Mouse (Mus musculus): ENCODE data around the gene Tmem213. TPM values are rescaled to one million over a fixed set of nuclear protein-coding genes. Genes with fewer than 3 reads are reported as not detected.

The Tmem213 gene
- total and polyA plus RNA-seq, 2 experiments from 2014 or later, result not detected

GRCm38 (mm10) chr6:38110859-38111258 is 1.8 kb downstream of the Tmem213 start:
- H3K9me3 ChIP-seq (ENCODE audit: low read length), result no peaks in the 10 kb centered on the region
- no peak overlapping the region for H3K4me3 ChIP-seq (ENCODE audit: low read depth, low read length)
- DNase-seq (no peak), ATAC-seq (no peak)
- no peaks in the 10 kb centered on the region for H3K36me3 ChIP-seq (ENCODE audit: insufficient read depth)
- H3K27me3 ChIP-seq (ENCODE audit: insufficient read depth, low read length), result no peaks in the 10 kb centered on the region
- no peaks in the 10 kb centered on the region for H3K4me1 ChIP-seq (ENCODE audit: insufficient read depth)
- no peak overlapping the region for H3K27ac ChIP-seq (ENCODE audit: low read depth, low read length)
- TF ChIP-seq CTCF (IDR thresholded peaks at IDR 0.05; ENCODE audit: low read depth), result no peak
- H3K9ac ChIP-seq, result no peak overlapping the region
- WGBS, result 65% methylated on average over 9 of the region's 9 CpGs
- H3K4me2 ChIP-seq (ENCODE audit: low read depth), result no peak overlapping the region

- 57% methylated on average over 4 of the region's 4 CpGs for WGBS
- Histone ChIP-seq H3K27ac (ENCODE audit: low read depth, low read length) (no peak overlapping the region), H3K9me3 (ENCODE audit: low read length) (no peaks in the 10 kb centered on the region), H3K36me3 (ENCODE audit: insufficient read depth) (no peaks in the 10 kb centered on the region), H3K4me2 (ENCODE audit: low read depth) (no peak overlapping the region), H3K27me3 (ENCODE audit: insufficient read depth, low read length) (no peaks in the 10 kb centered on the region), H3K4me3 (ENCODE audit: low read depth, low read length) (no peak overlapping the region), H3K4me1 (ENCODE audit: insufficient read depth) (no peaks in the 10 kb centered on the region), H3K9ac (no peak overlapping the region)
- TF ChIP-seq CTCF (IDR thresholded peaks at IDR 0.05; ENCODE audit: low read depth), result no peak
- ATAC-seq (peak; percentile 54), DNase-seq (peak; percentile 22)
Observed at GRCm38 (mm10) chr6:38116107-38116770, 7.2 kb downstream of the Tmem213 start.

DNA sequence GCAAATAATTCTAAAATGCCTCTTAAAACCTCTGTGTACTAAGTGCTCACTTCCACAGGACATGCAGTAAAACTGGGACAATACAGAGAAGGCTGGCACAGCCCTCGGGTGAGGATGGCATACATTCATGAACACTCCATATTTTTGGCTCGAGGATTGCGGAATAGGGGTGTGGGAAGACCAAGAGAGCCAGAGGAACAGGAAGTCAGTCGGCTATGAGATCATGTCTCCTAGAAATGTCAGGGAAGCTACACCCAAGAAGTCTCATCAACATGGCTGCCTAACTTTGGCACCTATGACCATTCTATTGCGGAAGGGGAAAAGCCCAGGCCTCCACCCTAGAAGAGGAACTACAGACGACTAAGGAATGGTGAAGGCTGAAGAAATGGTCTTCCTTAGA is 9.3 kb downstream of the Tmem213 start:
- TF ChIP-seq CTCF (IDR thresholded peaks at IDR 0.05; ENCODE audit: low read depth), result no peak
- Histone ChIP-seq H3K27ac (ENCODE audit: low read depth, low read length) (no peak overlapping the region), H3K4me3 (ENCODE audit: low read depth, low read length) (no peak overlapping the region), H3K36me3 (ENCODE audit: insufficient read depth) (no peaks in the 10 kb centered on the region; the same call in 1 of the 2 replicates), H3K4me2 (ENCODE audit: low read depth) (no peak overlapping the region), H3K4me1 (ENCODE audit: insufficient read depth) (no peaks in the 10 kb centered on the region), H3K9ac (no peak overlapping the region), H3K9me3 (ENCODE audit: low read length) (no peaks in the 10 kb centered on the region), H3K27me3 (ENCODE audit: insufficient read depth, low read length) (no peaks in the 10 kb centered on the region)
- ATAC-seq (no peak), DNase-seq (no peak)
- 87% methylated on average over 6 of the region's 6 CpGs for WGBS

- ATAC-seq (no peak), DNase-seq (no peak)
- no peak overlapping the region for H3K9ac ChIP-seq
- TF ChIP-seq CTCF (IDR thresholded peaks at IDR 0.05; ENCODE audit: low read depth), result no peak
- no peaks in the 10 kb centered on the region for H3K27me3 ChIP-seq (ENCODE audit: insufficient read depth, low read length)
- peaks cover 12% of the 10 kb centered on the region for H3K36me3 ChIP-seq (ENCODE audit: insufficient read depth)
- no peaks in the 10 kb centered on the region for H3K4me1 ChIP-seq (ENCODE audit: insufficient read depth)
- H3K4me2 ChIP-seq (ENCODE audit: low read depth), result no peak overlapping the region
- no peaks in the 10 kb centered on the region for H3K9me3 ChIP-seq (ENCODE audit: low read length)
- WGBS, result 84% methylated on average over 9 of the region's 9 CpGs
- H3K4me3 ChIP-seq (ENCODE audit: low read depth, low read length), result no peak overlapping the region
- no peak overlapping the region for H3K27ac ChIP-seq (ENCODE audit: low read depth, low read length)
Observed at GRCm38 (mm10) chr6:38120681-38121371, 11.8 kb downstream of the Tmem213 start.

GRCm38 (mm10) chr6:38121843-38122242 is 12.8 kb downstream of the Tmem213 start:
- H3K4me1 ChIP-seq (ENCODE audit: insufficient read depth), result no peaks in the 10 kb centered on the region
- H3K4me2 ChIP-seq (ENCODE audit: low read depth), result no peak overlapping the region
- H3K9ac ChIP-seq, result no peak overlapping the region
- no peak overlapping the region for H3K4me3 ChIP-seq (ENCODE audit: low read depth, low read length)
- ATAC-seq (no peak), DNase-seq (no peak)
- no peak overlapping the region for H3K27ac ChIP-seq (ENCODE audit: low read depth, low read length)
- no peaks in the 10 kb centered on the region for H3K9me3 ChIP-seq (ENCODE audit: low read length)
- H3K27me3 ChIP-seq (ENCODE audit: insufficient read depth, low read length), result no peaks in the 10 kb centered on the region
- H3K36me3 ChIP-seq (ENCODE audit: insufficient read depth), result peaks cover 19% of the 10 kb centered on the region
- no peak for TF ChIP-seq CTCF (IDR thresholded peaks at IDR 0.05; ENCODE audit: low read depth)
- WGBS, result 86% methylated on average over 5 of the region's 5 CpGs

GRCm38 (mm10) chr6:38122791-38123190 is 13.7 kb downstream of the Tmem213 start:
- 73% methylated on average over 6 of the region's 6 CpGs for WGBS
- H3K4me2 ChIP-seq (ENCODE audit: low read depth), result no peak overlapping the region
- DNase-seq (no peak), ATAC-seq (no peak)
- no peak overlapping the region for H3K4me3 ChIP-seq (ENCODE audit: low read depth, low read length)
- no peak for TF ChIP-seq CTCF (IDR thresholded peaks at IDR 0.05; ENCODE audit: low read depth)
- no peak overlapping the region for H3K9ac ChIP-seq
- no peaks in the 10 kb centered on the region for H3K9me3 ChIP-seq (ENCODE audit: low read length)
- peaks cover 29% of the 10 kb centered on the region for H3K36me3 ChIP-seq (ENCODE audit: insufficient read depth)
- H3K27ac ChIP-seq (ENCODE audit: low read depth, low read length), result no peak overlapping the region
- no peaks in the 10 kb centered on the region for H3K27me3 ChIP-seq (ENCODE audit: insufficient read depth, low read length)
- no peaks in the 10 kb centered on the region for H3K4me1 ChIP-seq (ENCODE audit: insufficient read depth)

- no peak overlapping the region for H3K4me3 ChIP-seq (ENCODE audit: low read depth, low read length)
- ATAC-seq (peak; percentile 56), DNase-seq (no peak)
- H3K4me1 ChIP-seq (ENCODE audit: insufficient read depth), result no peaks in the 10 kb centered on the region
- 77% methylated on average over 18 of the region's 18 CpGs for WGBS
- H3K27me3 ChIP-seq (ENCODE audit: insufficient read depth, low read length), result no peaks in the 10 kb centered on the region
- H3K4me2 ChIP-seq (ENCODE audit: low read depth), result no peak overlapping the region
- H3K27ac ChIP-seq (ENCODE audit: low read depth, low read length), result no peak overlapping the region
- no peak overlapping the region for H3K9ac ChIP-seq
- H3K9me3 ChIP-seq (ENCODE audit: low read length), result no peaks in the 10 kb centered on the region
- H3K36me3 ChIP-seq (ENCODE audit: insufficient read depth), result peaks cover 37% of the 10 kb centered on the region
- TF ChIP-seq CTCF (IDR thresholded peaks at IDR 0.05; ENCODE audit: low read depth), result no peak
Observed at GRCm38 (mm10) chr6:38123471-38124206, 14.6 kb downstream of the Tmem213 start.
